Mouse (Mus musculus): ENCODE results near the gene Papss2. TPM values are rescaled to one million over a fixed set of nuclear protein-coding genes. Genes with fewer than 3 reads are reported as not detected.

The Papss2 gene
- polyA plus RNA-seq, 1 experiment from 2014 or later = 9.3 TPM

GRCm38 (mm10) chr19:32567447-32567846, 28.1 kb upstream of the Papss2 start:
- 58% methylated on average over 5 of the region's 5 CpGs for WGBS (ENCODE audit: insufficient replicate concordance)
- H3K36me3 ChIP-seq (ENCODE audit: control insufficient read depth, insufficient read depth) = no peaks in the 10 kb centered on the region
- H3K9ac ChIP-seq (ENCODE audit: low read depth, low read length) = no peak overlapping the region
- H3K9me3 ChIP-seq (replicated peaks; ENCODE audit: control insufficient read depth, low read length) = no peaks in the 10 kb centered on the region
- H3K4me1 ChIP-seq (ENCODE audit: control insufficient read depth, low read depth, low read length) = peaks cover 17% of the 10 kb centered on the region
- H3K27ac ChIP-seq (ENCODE audit: low read length) = no peak overlapping the region
- no peaks in the 10 kb centered on the region for H3K27me3 ChIP-seq (ENCODE audit: control insufficient read depth, insufficient read depth, low read depth, low read length)
- no peak for ATAC-seq (ENCODE audit: low read depth)
- no peak overlapping the region for H3K4me3 ChIP-seq (ENCODE audit: low read depth, low read length)
- no peak overlapping the region for H3K4me2 ChIP-seq (ENCODE audit: low read depth, low read length)

- Histone ChIP-seq H3K4me3 (ENCODE audit: low read depth, low read length) (no peak overlapping the region), H3K9ac (ENCODE audit: low read depth, low read length) (no peak overlapping the region), H3K36me3 (ENCODE audit: control insufficient read depth, insufficient read depth) (no peaks in the 10 kb centered on the region), H3K27ac (ENCODE audit: low read length) (no peak overlapping the region), H3K4me1 (ENCODE audit: control insufficient read depth, low read depth, low read length) (peaks cover 17% of the 10 kb centered on the region), H3K27me3 (ENCODE audit: control insufficient read depth, insufficient read depth, low read depth, low read length) (no peaks in the 10 kb centered on the region), H3K4me2 (ENCODE audit: low read depth, low read length) (no peak overlapping the region), H3K9me3 (replicated peaks; ENCODE audit: control insufficient read depth, low read length) (no peaks in the 10 kb centered on the region)
- ATAC-seq (ENCODE audit: low read depth) = no peak
- 61% methylated on average over 3 of the region's 3 CpGs for WGBS (ENCODE audit: insufficient replicate concordance)
Measured at GRCm38 (mm10) chr19:32568470-32568869, 27.1 kb upstream of the Papss2 start.

GRCm38 (mm10) chr19:32568961-32569653, 26.5 kb upstream of the Papss2 start:
- ATAC-seq (ENCODE audit: low read depth) = peak; percentile 77
- 39% methylated on average over 3 of the region's 3 CpGs for WGBS (ENCODE audit: insufficient replicate concordance)

GRCm38 (mm10) chr19:32569725-32570124, 25.9 kb upstream of the Papss2 start:
- H3K4me2 ChIP-seq (ENCODE audit: low read depth, low read length) = peak overlapping the region; percentile 55
- peak overlapping the region; percentile 29 for H3K4me3 ChIP-seq (ENCODE audit: low read depth, low read length)
- no peaks in the 10 kb centered on the region for H3K27me3 ChIP-seq (ENCODE audit: control insufficient read depth, insufficient read depth, low read depth, low read length)
- peaks cover 17% of the 10 kb centered on the region for H3K4me1 ChIP-seq (ENCODE audit: control insufficient read depth, low read depth, low read length)
- peak; percentile 78 for ATAC-seq (ENCODE audit: low read depth)
- no peaks in the 10 kb centered on the region for H3K9me3 ChIP-seq (replicated peaks; ENCODE audit: control insufficient read depth, low read length)
- 30% methylated on average over 5 of the region's 5 CpGs for WGBS (ENCODE audit: insufficient replicate concordance)
- H3K9ac ChIP-seq (ENCODE audit: low read depth, low read length) = no peak overlapping the region
- H3K27ac ChIP-seq (ENCODE audit: low read length) = peak overlapping the region; percentile 67
- H3K36me3 ChIP-seq (ENCODE audit: control insufficient read depth, insufficient read depth) = no peaks in the 10 kb centered on the region

More at GRCm38 (mm10) chr19:32568961-32569653, 26.5 kb upstream of the Papss2 start:
- H3K9ac ChIP-seq (ENCODE audit: low read depth, low read length) = 0 out of 2 replicates have a peak overlapping the region, but pooled peaks have one; percentile 24
- H3K4me2 ChIP-seq (ENCODE audit: low read depth, low read length) = peak overlapping the region; percentile 55
- peak overlapping the region; percentile 29 for H3K4me3 ChIP-seq (ENCODE audit: low read depth, low read length)
- no peaks in the 10 kb centered on the region for H3K27me3 ChIP-seq (ENCODE audit: control insufficient read depth, insufficient read depth, low read depth, low read length)
- peaks cover 17% of the 10 kb centered on the region for H3K4me1 ChIP-seq (ENCODE audit: control insufficient read depth, low read depth, low read length)
- peak overlapping the region; percentile 67 for H3K27ac ChIP-seq (ENCODE audit: low read length)
- H3K36me3 ChIP-seq (ENCODE audit: control insufficient read depth, insufficient read depth) = no peaks in the 10 kb centered on the region
- no peaks in the 10 kb centered on the region for H3K9me3 ChIP-seq (replicated peaks; ENCODE audit: control insufficient read depth, low read length)

GRCm38 (mm10) chr19:32572191-32572590, 23.4 kb upstream of the Papss2 start:
- Histone ChIP-seq H3K27me3 (ENCODE audit: control insufficient read depth, insufficient read depth, low read depth, low read length) (no peaks in the 10 kb centered on the region), H3K4me2 (ENCODE audit: low read depth, low read length) (no peak overlapping the region), H3K27ac (ENCODE audit: low read length) (no peak overlapping the region), H3K9me3 (replicated peaks; ENCODE audit: control insufficient read depth, low read length) (no peaks in the 10 kb centered on the region), H3K36me3 (ENCODE audit: control insufficient read depth, insufficient read depth) (no peaks in the 10 kb centered on the region), H3K4me1 (ENCODE audit: control insufficient read depth, low read depth, low read length) (peaks cover 17% of the 10 kb centered on the region), H3K9ac (ENCODE audit: low read depth, low read length) (no peak overlapping the region), H3K4me3 (ENCODE audit: low read depth, low read length) (no peak overlapping the region)
- no peak for ATAC-seq (ENCODE audit: low read depth)
- 49% methylated on average over 2 of the region's 2 CpGs for WGBS (ENCODE audit: insufficient replicate concordance)

- WGBS (ENCODE audit: insufficient replicate concordance) = 46% methylated on average over 6 of the region's 6 CpGs
- no peak overlapping the region for H3K4me3 ChIP-seq (ENCODE audit: low read depth, low read length)
Measured at GRCm38 (mm10) chr19:32573259-32573658, 22.3 kb upstream of the Papss2 start.

GRCm38 (mm10) chr19:32574846-32575245, 20.7 kb upstream of the Papss2 start:
- no peak for ATAC-seq (ENCODE audit: low read depth)

More at GRCm38 (mm10) chr19:32573259-32573658, 22.3 kb upstream of the Papss2 start:
- Histone ChIP-seq H3K36me3 (ENCODE audit: control insufficient read depth, insufficient read depth) (no peaks in the 10 kb centered on the region), H3K9ac (ENCODE audit: low read depth, low read length) (no peak overlapping the region), H3K4me1 (ENCODE audit: control insufficient read depth, low read depth, low read length) (peaks cover 17% of the 10 kb centered on the region), H3K27ac (ENCODE audit: low read length) (peak overlapping the region; percentile 5; the same call in 1 of the 2 replicates), H3K27me3 (ENCODE audit: control insufficient read depth, insufficient read depth, low read depth, low read length) (no peaks in the 10 kb centered on the region), H3K9me3 (replicated peaks; ENCODE audit: control insufficient read depth, low read length) (no peaks in the 10 kb centered on the region), H3K4me2 (ENCODE audit: low read depth, low read length) (no peak overlapping the region)
- peak; percentile 72 for ATAC-seq (ENCODE audit: low read depth)

GRCm38 (mm10) chr19:32577749-32578148, 17.8 kb upstream of the Papss2 start:
- H3K4me1 ChIP-seq (ENCODE audit: control insufficient read depth, low read depth, low read length) = no peaks in the 10 kb centered on the region
- H3K36me3 ChIP-seq (ENCODE audit: control insufficient read depth, insufficient read depth) = no peaks in the 10 kb centered on the region
- H3K27ac ChIP-seq (ENCODE audit: low read length) = no peak overlapping the region
- H3K4me3 ChIP-seq (ENCODE audit: low read depth, low read length) = no peak overlapping the region
- WGBS (ENCODE audit: insufficient replicate concordance) = 68% methylated on average over 1 of the region's 1 CpGs
- H3K4me2 ChIP-seq (ENCODE audit: low read depth, low read length) = no peak overlapping the region
- no peaks in the 10 kb centered on the region for H3K9me3 ChIP-seq (replicated peaks; ENCODE audit: control insufficient read depth, low read length)
- H3K9ac ChIP-seq (ENCODE audit: low read depth, low read length) = no peak overlapping the region
- H3K27me3 ChIP-seq (ENCODE audit: control insufficient read depth, insufficient read depth, low read depth, low read length) = no peaks in the 10 kb centered on the region
- no peak for ATAC-seq (ENCODE audit: low read depth)

More at GRCm38 (mm10) chr19:32574846-32575245, 20.7 kb upstream of the Papss2 start:
- H3K9ac ChIP-seq (ENCODE audit: low read depth, low read length) = no peak overlapping the region
- WGBS (ENCODE audit: insufficient replicate concordance) = 57% methylated on average over 3 of the region's 3 CpGs
- no peaks in the 10 kb centered on the region for H3K9me3 ChIP-seq (replicated peaks; ENCODE audit: control insufficient read depth, low read length)
- peaks cover 6% of the 10 kb centered on the region for H3K4me1 ChIP-seq (ENCODE audit: control insufficient read depth, low read depth, low read length)
- no peak overlapping the region for H3K4me3 ChIP-seq (ENCODE audit: low read depth, low read length)
- H3K4me2 ChIP-seq (ENCODE audit: low read depth, low read length) = no peak overlapping the region
- H3K27me3 ChIP-seq (ENCODE audit: control insufficient read depth, insufficient read depth, low read depth, low read length) = no peaks in the 10 kb centered on the region
- H3K36me3 ChIP-seq (ENCODE audit: control insufficient read depth, insufficient read depth) = no peaks in the 10 kb centered on the region
- H3K27ac ChIP-seq (ENCODE audit: low read length) = no peak overlapping the region

- Histone ChIP-seq H3K9ac (ENCODE audit: low read depth, low read length) (no peak overlapping the region), H3K4me1 (ENCODE audit: control insufficient read depth, low read depth, low read length) (no peaks in the 10 kb centered on the region), H3K4me3 (ENCODE audit: low read depth, low read length) (no peak overlapping the region), H3K9me3 (replicated peaks; ENCODE audit: control insufficient read depth, low read length) (no peaks in the 10 kb centered on the region), H3K4me2 (ENCODE audit: low read depth, low read length) (no peak overlapping the region), H3K27ac (ENCODE audit: low read length) (no peak overlapping the region), H3K36me3 (ENCODE audit: control insufficient read depth, insufficient read depth) (no peaks in the 10 kb centered on the region), H3K27me3 (ENCODE audit: control insufficient read depth, insufficient read depth, low read depth, low read length) (no peaks in the 10 kb centered on the region)
- no peak for ATAC-seq (ENCODE audit: low read depth)
- 34% methylated on average over 4 of the region's 4 CpGs for WGBS (ENCODE audit: insufficient replicate concordance)
Measured at GRCm38 (mm10) chr19:32583091-32583766, 12.4 kb upstream of the Papss2 start.

Data from liver, embryonic 16.5 days (tissue).